ENCODE assay signal across 28 mouse cellular contexts in the genomic region with DNA sequence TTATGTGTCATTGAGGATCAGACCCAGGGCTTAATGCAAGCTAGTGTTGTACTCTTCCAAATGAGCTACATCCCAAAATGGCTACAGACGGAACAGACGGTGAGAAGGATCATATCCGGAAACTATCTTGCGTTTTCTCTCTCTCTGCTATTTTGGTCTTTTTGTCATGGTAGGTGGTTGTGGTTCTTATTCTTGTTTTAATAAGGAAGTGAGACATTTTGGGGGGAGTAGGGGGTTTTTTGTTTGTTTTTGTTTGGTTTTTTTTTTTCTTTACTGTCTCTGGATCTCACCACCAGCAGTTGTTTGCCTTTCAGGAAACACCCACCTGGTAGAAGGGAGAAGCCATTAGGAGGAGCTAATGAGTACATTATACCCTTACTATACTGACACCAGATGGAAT.
"Had no signal": no experiment of that assay in that cellular context is flagged by ENCODE, and none has a peak within 500 bp of the region (broad histone marks: within the 10 kb centered on the region; RNA-seq: fewer than 3 reads in every experiment).

No protein-coding gene starts in this region.

- H3K4me3 ChIP-seq: gastrocnemius, adult 2 months; heart, embryonic 10.5 days; hindbrain, embryonic 10.5 days; hindbrain, embryonic 12.5 days; intestine, embryonic 15.5 days; kidney, embryonic 15.5 days; limb, embryonic 10.5 days; limb, embryonic 12.5 days; liver, embryonic 13.5 days; liver, embryonic 15.5 days had no signal

- H3K9ac ChIP-seq: hindbrain, embryonic 12.5 days; hindbrain, embryonic 14.5 days; intestine, embryonic 15.5 days; kidney, embryonic 15.5 days; limb, embryonic 12.5 days; liver, embryonic 13.5 days; liver, embryonic 15.5 days had no signal

- H3K36me3 ChIP-seq: heart, embryonic 10.5 days; hindbrain, embryonic 10.5 days; hindbrain, embryonic 12.5 days; intestine, embryonic 15.5 days; kidney, embryonic 15.5 days; limb, embryonic 10.5 days; limb, embryonic 12.5 days; liver, embryonic 13.5 days; liver, embryonic 15.5 days had no signal

- H3K9me3 ChIP-seq: heart, embryonic 10.5 days; hindbrain, embryonic 10.5 days; hindbrain, embryonic 12.5 days; intestine, embryonic 15.5 days; kidney, embryonic 15.5 days; limb, embryonic 10.5 days; limb, embryonic 12.5 days; liver, embryonic 13.5 days; liver, embryonic 15.5 days had no signal

- H3K4me2 ChIP-seq: hindbrain, embryonic 12.5 days; hindbrain, embryonic 14.5 days; intestine, embryonic 15.5 days; kidney, embryonic 15.5 days; limb, embryonic 12.5 days; liver, embryonic 11.5 days; liver, embryonic 13.5 days; liver, embryonic 15.5 days had no signal

- H3K27ac ChIP-seq: gastrocnemius, adult 2 months; heart, embryonic 10.5 days; hindbrain, embryonic 10.5 days; hindbrain, embryonic 12.5 days; hindbrain, embryonic 14.5 days; intestine, embryonic 15.5 days; kidney, embryonic 15.5 days; kidney, postnatal 0 days; limb, embryonic 10.5 days; limb, embryonic 12.5 days; liver, embryonic 13.5 days; liver, embryonic 15.5 days had no signal

- DNase-seq: gastrocnemius, adult 2 months; gastrocnemius, postnatal 10 days; gastrocnemius, postnatal 25 days; heart, adult 18-20 months; heart, postnatal 10 days; heart, postnatal 4 days; kidney, adult 2 months; kidney, adult 9 months; kidney, postnatal 14 days; kidney, postnatal 36 days; layer of hippocampus, adult 9-11 months; layer of hippocampus, postnatal 36 days; liver; liver, embryonic 13.5 days had no signal

- H3K27me3 ChIP-seq: hindbrain, embryonic 12.5 days; intestine, embryonic 15.5 days; limb, embryonic 12.5 days; liver, embryonic 13.5 days; liver, embryonic 15.5 days had no signal

- ATAC-seq: hindbrain, embryonic 16.5 days; inflammation-experienced regulatory T-cells, adult 6 months; intestine, embryonic 15.5 days; intestine, postnatal 0 days had no signal

- H3K4me1 ChIP-seq: heart, embryonic 10.5 days; hindbrain, embryonic 10.5 days; hindbrain, embryonic 12.5 days; intestine, embryonic 15.5 days; kidney, embryonic 15.5 days; limb, embryonic 10.5 days; limb, embryonic 12.5 days; liver, embryonic 13.5 days; liver, embryonic 15.5 days had no signal
